Mouse (Mus musculus) heart, postnatal 0 days (tissue): ENCODE measurements at regions not wholly inside any gene's neighbourhood (a gene's known extent, or its start where the extent isn't known, plus 50 kb on each side); places are given as distances from the start of the nearest gene placed in this dataset.

Experiments used
- CTCF ChIP-seq: IDR thresholded peaks from 2 replicates; pipeline ENCODE4 v1.5.1; 2016; ENCODE audit warnings: antibody characterized with exemption, control low read depth, low read depth
- EP300 ChIP-seq: IDR thresholded peaks from 2 replicates; pipeline ENCODE4 v1.6.1; 2016; ENCODE audit warnings: antibody characterized with exemption, low read depth

DNA sequence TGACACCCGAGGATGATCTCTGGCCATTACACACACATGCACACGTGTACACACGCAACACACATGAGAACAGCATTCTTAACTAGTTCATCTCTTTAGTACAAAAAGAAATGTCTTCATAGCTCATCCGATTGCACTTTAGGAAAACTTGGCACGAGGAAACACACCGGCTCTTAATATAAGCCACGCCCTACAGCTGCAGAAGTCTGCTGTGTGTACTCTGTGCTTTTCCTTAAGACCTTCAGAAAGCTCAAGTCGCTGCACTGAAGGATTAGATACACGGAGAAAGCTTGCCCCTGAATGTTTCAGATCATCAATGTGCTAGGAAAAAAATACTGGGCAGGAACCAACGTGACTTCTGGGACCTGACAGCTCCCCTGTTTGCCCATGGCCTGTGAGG, 56.7 kb upstream of the March10 start:
- TF ChIP-seq CTCF (no peak), EP300 (no peak)
